Mouse (Mus musculus) right cerebral cortex, adult 2 months (tissue): Measurements from ENCODE around the gene Gm17662.
A peak's percentile ranks its signal among the peaks of the same experiment; 100 is the strongest.

Experiments
- DNase-seq, 2 experiments: peaks; one replicate each; pipeline ENCODE4 v3.0.0; 2021 to 2022; ENCODE audit warnings: low spot score in 2 of 2

Gm17662 gene

GRCm38 (mm10) chr4:104888499-104889262, 31.6 kb downstream of the Gm17662 start:
- no peak for DNase-seq

DNA sequence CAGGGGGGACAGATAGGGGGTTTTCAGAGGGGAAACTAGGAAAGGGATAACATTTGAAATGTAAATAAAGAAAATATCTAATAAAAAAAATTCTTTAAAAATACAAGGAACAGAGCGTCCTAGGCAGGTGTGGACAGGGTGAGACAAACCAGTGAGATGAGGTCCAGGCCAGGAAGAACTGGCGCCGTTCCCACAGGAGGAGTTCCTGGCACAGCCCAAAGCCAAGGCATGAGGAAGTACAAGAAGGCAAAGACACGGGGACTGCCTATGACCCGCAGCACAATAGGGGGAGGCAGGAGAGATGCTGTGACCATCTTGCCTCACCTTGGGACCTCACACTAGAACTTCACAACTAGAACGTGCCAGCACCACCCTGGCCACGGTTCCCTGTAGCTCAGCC, 34.6 kb downstream of the Gm17662 start:
- no peak for DNase-seq

DNA sequence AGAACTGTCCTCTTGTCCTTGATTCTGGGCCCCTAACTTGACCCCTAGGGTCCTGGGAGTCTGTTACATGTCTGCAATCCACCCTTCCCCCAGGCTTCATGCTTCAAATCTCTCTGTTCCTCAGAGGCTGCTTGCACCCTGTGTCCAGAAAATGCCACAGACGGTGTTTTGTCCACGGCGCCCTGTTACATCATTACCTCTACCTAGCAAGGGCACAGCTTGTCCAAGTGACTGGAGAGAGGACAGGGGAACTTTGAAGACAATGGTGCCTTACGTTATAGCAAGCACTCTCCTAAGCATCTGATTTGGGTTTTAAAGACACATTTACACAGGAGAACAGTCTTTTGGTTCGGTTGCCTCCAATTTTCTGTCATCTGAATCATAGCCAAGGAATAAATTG, 36.5 kb downstream of the Gm17662 start:
- DNase-seq, result no peak

GRCm38 (mm10) chr4:104894004-104894734, 37.0 kb downstream of the Gm17662 start:
- DNase-seq, result peak; percentile 69 to 77

DNA sequence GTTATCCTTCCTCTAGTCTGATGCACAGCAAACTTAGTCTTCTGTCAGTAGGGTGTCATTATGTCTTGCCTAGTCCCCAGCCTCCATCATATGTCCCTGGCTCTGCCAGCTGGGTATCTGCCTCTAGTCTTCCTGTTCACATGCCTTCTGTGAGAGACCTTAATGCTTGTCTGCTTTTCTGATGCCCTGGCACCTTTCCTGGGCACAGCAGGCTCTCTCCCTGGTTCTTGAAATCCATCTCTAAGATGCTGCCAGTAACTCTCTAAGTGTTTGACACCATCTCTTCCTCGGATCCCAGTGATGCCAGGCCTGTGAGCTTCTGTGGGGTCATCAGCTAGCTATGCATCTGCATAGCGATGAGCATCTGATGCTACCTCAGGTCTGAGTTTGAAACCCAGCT, 45.7 kb downstream of the Gm17662 start:
- DNase-seq, result no peak

DNA sequence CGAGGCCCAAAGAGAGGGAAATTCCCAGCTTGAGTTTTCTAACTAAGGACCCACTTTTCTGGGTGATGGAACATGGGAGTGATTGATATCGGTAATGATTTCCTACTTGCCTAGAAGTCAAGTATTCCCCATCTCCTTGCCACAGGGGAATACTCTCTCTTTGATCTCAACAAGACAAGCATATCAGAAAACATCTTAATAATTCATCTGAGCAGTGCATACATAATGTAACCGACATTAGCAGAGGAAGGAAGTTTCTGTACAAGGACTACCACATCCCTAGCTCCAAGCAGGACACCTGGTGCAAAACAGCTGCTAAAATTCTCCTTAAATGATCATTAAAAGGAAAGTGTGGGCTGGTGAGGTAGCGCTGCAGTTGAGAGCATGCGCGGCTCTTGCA, 47.9 kb downstream of the Gm17662 start:
- DNase-seq, result no peak
